Mouse (Mus musculus) liver, embryonic 11.5 days (tissue): ENCODE measurements around the gene Rinl. TPM values are rescaled to one million over a fixed set of nuclear protein-coding genes. Genes with fewer than 3 reads are reported as not detected.

Experiments
- ATAC-seq: fragments of 200-750 bp; cut with Nextera tagmentation; replicated peaks from 2 replicates; pipeline ENCODE4 v1.8.0; 2017; ENCODE audit warnings: moderate number of reproducible peaks, mild to moderate bottlenecking, moderate TSS enrichment, moderate library complexity; ENCODE audit not compliant: low FRiP score
- DNase-seq: peaks from one replicate; pipeline ENCODE4 v3.0.0-alpha.2; 2017; ENCODE audit warnings: low spot score
- H3K27ac ChIP-seq: fragments of 300-500 bp; sonication (generic); 2 replicates; pipeline ENCODE4 v1.5.1; 2014; ENCODE audit warnings: mild to moderate bottlenecking, low read depth, low read length, control low read depth
- H3K27me3 ChIP-seq: fragments of 300-500 bp; sonication (generic); replicated peaks from 2 replicates; pipeline ENCODE4 v1.6.1; 2014; ENCODE audit warnings: low read length, mixed read lengths; ENCODE audit not compliant: control insufficient read depth, insufficient read depth
- H3K36me3 ChIP-seq: fragments of 300-500 bp; sonication (generic); 2 replicates; pipeline ENCODE4 v1.6.1; 2014; ENCODE audit warnings: mild to moderate bottlenecking, low read length, moderate library complexity, mixed read lengths; ENCODE audit not compliant: control insufficient read depth, insufficient read depth
- H3K4me1 ChIP-seq: fragments of 300-500 bp; sonication (generic); replicated peaks from 2 replicates; pipeline ENCODE4 v1.6.1; 2014; ENCODE audit warnings: low read length, mixed read lengths; ENCODE audit not compliant: control insufficient read depth, insufficient read depth
- H3K4me2 ChIP-seq: fragments of 300-500 bp; sonication (generic); 2 replicates; pipeline ENCODE4 v1.6.1; 2014; ENCODE audit warnings: mild to moderate bottlenecking, control low read depth, moderate library complexity
- H3K4me3 ChIP-seq: fragments of 300-500 bp; sonication (generic); 2 replicates; pipeline ENCODE4 v1.5.1; 2014; ENCODE audit warnings: low read depth, low read length, control low read depth
- H3K9ac ChIP-seq: fragments of 300-500 bp; sonication (generic); 2 replicates; pipeline ENCODE4 v1.6.1; 2014; ENCODE audit warnings: low read depth, low read length, control low read depth
- H3K9me3 ChIP-seq: fragments of 300-500 bp; sonication (generic); 2 replicates; pipeline ENCODE4 v1.6.1; 2016; ENCODE audit warnings: low read length, inconsistent platforms, mixed read lengths; ENCODE audit not compliant: control insufficient read depth
- WGBS: fragments of 180-500 bp; shearing (Covaris S2); extraction: QIAGEN DNeasy Blood & Tissue Kit; methylation state at CpG from one replicate; pipeline ENCODE4 v1.1.7; 2014; 5-methylcytosine and 5-hydroxymethylcytosine counted together
- polyA plus RNA-seq: library from polyadenylated mRNA; unstranded; fragments of >200 nt; fragmentation: Nextera tagmentation; extraction: Ambion mirVana; gene quantifications from 2 replicates; pipeline ENCODE4 v1.2.1, GENCODE M21; 2014

Rinl gene
- polyA plus RNA-seq, 1 experiment from 2014 or later = 23.1 TPM

- no peak for DNase-seq
- H3K36me3 ChIP-seq = peaks cover 20% of the 10 kb centered on the region
- peak overlapping the region; percentile 74 for H3K27ac ChIP-seq
- WGBS = 91% methylated on average over 7 of the region's 7 CpGs
- H3K9ac ChIP-seq = peak overlapping the region; percentile 77
- no peaks in the 10 kb centered on the region for H3K9me3 ChIP-seq
- no peak for ATAC-seq
- peaks cover 16% of the 10 kb centered on the region for H3K4me1 ChIP-seq
- no peaks in the 10 kb centered on the region for H3K27me3 ChIP-seq
- no peak overlapping the region for H3K4me3 ChIP-seq
- H3K4me2 ChIP-seq = peak overlapping the region; percentile 79
Measured at GRCm38 (mm10) chr7:28826402-28826772, 37.6 kb downstream of the Rinl start.

- no peak for ATAC-seq
- Histone ChIP-seq H3K4me1 (peaks cover 18% of the 10 kb centered on the region), H3K9me3 (no peaks in the 10 kb centered on the region), H3K36me3 (peaks cover 16% of the 10 kb centered on the region), H3K4me2 (no peak overlapping the region), H3K27ac (no peak overlapping the region), H3K27me3 (no peaks in the 10 kb centered on the region), H3K4me3 (no peak overlapping the region), H3K9ac (no peak overlapping the region)
- 75% methylated on average over 3 of the region's 3 CpGs for WGBS
- no peak for DNase-seq
Measured at GRCm38 (mm10) chr7:28827338-28827737, 38.6 kb downstream of the Rinl start.

- H3K4me1 ChIP-seq = peaks cover 15% of the 10 kb centered on the region
- H3K27ac ChIP-seq = no peak overlapping the region
- H3K4me3 ChIP-seq = no peak overlapping the region
- H3K9me3 ChIP-seq = no peaks in the 10 kb centered on the region
- DNase-seq (no peak), ATAC-seq (no peak)
- H3K4me2 ChIP-seq = no peak overlapping the region
- WGBS = 89% methylated on average over 8 of the region's 8 CpGs
- no peak overlapping the region for H3K9ac ChIP-seq
- no peaks in the 10 kb centered on the region for H3K27me3 ChIP-seq
- H3K36me3 ChIP-seq = peaks cover 13% of the 10 kb centered on the region
Measured at GRCm38 (mm10) chr7:28829821-28830220, 41.1 kb downstream of the Rinl start.

GRCm38 (mm10) chr7:28830981-28831380 lies 42.2 kb downstream of the Rinl start:
- WGBS = 76% methylated on average over 5 of the region's 5 CpGs
- Histone ChIP-seq H3K36me3 (peaks cover 13% of the 10 kb centered on the region), H3K27ac (no peak overlapping the region), H3K4me3 (no peak overlapping the region), H3K9ac (no peak overlapping the region), H3K4me2 (no peak overlapping the region), H3K27me3 (no peaks in the 10 kb centered on the region), H3K9me3 (no peaks in the 10 kb centered on the region), H3K4me1 (peaks cover 10% of the 10 kb centered on the region)
- DNase-seq (no peak), ATAC-seq (no peak)

- DNase-seq (no peak), ATAC-seq (no peak)
- Histone ChIP-seq H3K9me3 (no peaks in the 10 kb centered on the region), H3K36me3 (peaks cover 13% of the 10 kb centered on the region), H3K27ac (no peak overlapping the region), H3K4me3 (no peak overlapping the region), H3K27me3 (no peaks in the 10 kb centered on the region), H3K9ac (no peak overlapping the region), H3K4me1 (peaks cover 8% of the 10 kb centered on the region), H3K4me2 (no peak overlapping the region)
- 68% methylated on average over 17 of the region's 17 CpGs for WGBS
Measured at GRCm38 (mm10) chr7:28831411-28832125, 42.8 kb downstream of the Rinl start.

GRCm38 (mm10) chr7:28832137-28832536 lies 43.4 kb downstream of the Rinl start:
- H3K4me1 ChIP-seq = peaks cover 8% of the 10 kb centered on the region
- no peak overlapping the region for H3K4me2 ChIP-seq
- no peak overlapping the region for H3K9ac ChIP-seq
- H3K4me3 ChIP-seq = no peak overlapping the region
- DNase-seq (no peak), ATAC-seq (no peak)
- no peaks in the 10 kb centered on the region for H3K9me3 ChIP-seq
- WGBS = 62% methylated on average over 6 of the region's 6 CpGs
- H3K27me3 ChIP-seq = no peaks in the 10 kb centered on the region
- peaks cover 13% of the 10 kb centered on the region for H3K36me3 ChIP-seq
- H3K27ac ChIP-seq = no peak overlapping the region

GRCm38 (mm10) chr7:28833723-28834347 lies 45.1 kb downstream of the Rinl start, which contains the start of gene Lgals4:
TSS of gene Lgals4 (plus strand) at chr7:28833854.
- no peak within 1 kb of the TSS for H3K9ac ChIP-seq

GRCm38 (mm10) chr7:28836936-28837335 lies 48.2 kb downstream of the Rinl start:
- no peaks in the 10 kb centered on the region for H3K4me1 ChIP-seq
- 82% methylated on average over 5 of the region's 5 CpGs for WGBS
- H3K4me3 ChIP-seq = no peak overlapping the region
- no peaks in the 10 kb centered on the region for H3K36me3 ChIP-seq
- ATAC-seq = no peak
- no peak overlapping the region for H3K9ac ChIP-seq
- H3K4me2 ChIP-seq = no peak overlapping the region
- H3K27me3 ChIP-seq = no peaks in the 10 kb centered on the region
- H3K27ac ChIP-seq = no peak overlapping the region
- no peaks in the 10 kb centered on the region for H3K9me3 ChIP-seq
- no peak for DNase-seq

More at GRCm38 (mm10) chr7:28833723-28834347, 45.1 kb downstream of the Rinl start, which contains the start of gene Lgals4:
- no peak within 1 kb of the TSS for H3K4me3 ChIP-seq
- peaks cover 8% of the 10 kb centered on the region for H3K4me1 ChIP-seq
- H3K9me3 ChIP-seq = no peaks in the 10 kb centered on the region
- no peak within 1 kb of the TSS for H3K27ac ChIP-seq
- H3K27me3 ChIP-seq = no peaks in the 10 kb centered on the region
- WGBS = 76% methylated on average over 6 of the region's 6 CpGs
- peaks cover 13% of the 10 kb centered on the region for H3K36me3 ChIP-seq
- H3K4me2 ChIP-seq = no peak within 1 kb of the TSS
- no peak for ATAC-seq
- DNase-seq = no peak

- WGBS = 76% methylated on average over 9 of the region's 9 CpGs
- no peak for ATAC-seq
- no peak for DNase-seq
Measured at GRCm38 (mm10) chr7:28838331-28838730, 49.6 kb downstream of the Rinl start.

More at GRCm38 (mm10) chr7:28838331-28838730, 49.6 kb downstream of the Rinl start:
- H3K4me3 ChIP-seq = no peak overlapping the region
- no peak overlapping the region for H3K27ac ChIP-seq
- no peaks in the 10 kb centered on the region for H3K27me3 ChIP-seq
- H3K9ac ChIP-seq = no peak overlapping the region
- no peak overlapping the region for H3K4me2 ChIP-seq
- H3K9me3 ChIP-seq = no peaks in the 10 kb centered on the region
- no peaks in the 10 kb centered on the region for H3K36me3 ChIP-seq
- no peaks in the 10 kb centered on the region for H3K4me1 ChIP-seq
